Mouse (Mus musculus): ENCODE measurements around the gene Olfr479. TPM values are rescaled to one million over a fixed set of nuclear protein-coding genes. Genes with fewer than 3 reads are reported as not detected.
"Not testable (repeated sequence)": the region's sequence is repeated elsewhere in the genome, so short reads cannot be mapped to it uniquely, and the experiment has no call there.

Olfr479 gene
- polyA plus RNA-seq (2015; fragmentation: Nextera tagmentation; extraction: Ambion mirVana) = not detected in 2 replicates

- no peaks in the 10 kb centered on the region for H3K36me3 ChIP-seq
- H3K27me3 ChIP-seq = no peaks in the 10 kb centered on the region
- no peaks in the 10 kb centered on the region for H3K9me3 ChIP-seq
- no peak within 1 kb of the TSS for H3K4me2 ChIP-seq
- H3K9ac ChIP-seq = no peak within 1 kb of the TSS
- H3K4me3 ChIP-seq = no peak within 1 kb of the TSS
- no peak for ATAC-seq (ENCODE audit: borderline replicate concordance, extremely low read depth, low FRiP score, low TSS enrichment)
- no peak within 1 kb of the TSS for H3K27ac ChIP-seq
- WGBS = 78% methylated on average over 2 of the region's 2 CpGs
- no peaks in the 10 kb centered on the region for H3K4me1 ChIP-seq
Observed at GRCm38 (mm10) chr7:108050393-108050792, at the start of gene Olfr479. TSS of gene Olfr479 (plus strand) at chr7:108050693.

DNA sequence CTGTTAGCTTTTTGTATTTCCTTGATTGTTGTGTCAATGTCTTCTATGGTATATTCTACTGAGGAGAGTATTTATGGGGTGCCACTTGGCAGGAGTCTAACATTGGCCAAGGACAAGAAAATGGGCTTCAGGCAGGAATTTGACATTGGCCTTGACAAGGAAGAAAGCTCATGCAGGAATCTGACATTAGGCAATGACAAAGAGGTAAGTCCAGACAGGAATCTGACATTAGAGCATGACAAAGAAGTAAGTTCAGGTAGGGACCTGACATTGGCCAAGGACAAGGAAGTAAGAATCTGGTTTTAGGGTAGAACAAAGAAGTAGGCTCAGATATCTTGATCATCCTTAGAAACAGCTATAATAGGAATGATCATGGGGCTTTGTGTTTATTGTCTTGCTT is 36.2 kb upstream of the Olfr479 start:
- not testable (repeated sequence) for ATAC-seq (ENCODE audit: borderline replicate concordance, extremely low read depth, low FRiP score, low TSS enrichment); H3K9ac ChIP-seq; H3K4me1 ChIP-seq; H3K27me3 ChIP-seq; H3K9me3 ChIP-seq; H3K4me3 ChIP-seq; H3K4me2 ChIP-seq; H3K36me3 ChIP-seq; H3K27ac ChIP-seq

DNA sequence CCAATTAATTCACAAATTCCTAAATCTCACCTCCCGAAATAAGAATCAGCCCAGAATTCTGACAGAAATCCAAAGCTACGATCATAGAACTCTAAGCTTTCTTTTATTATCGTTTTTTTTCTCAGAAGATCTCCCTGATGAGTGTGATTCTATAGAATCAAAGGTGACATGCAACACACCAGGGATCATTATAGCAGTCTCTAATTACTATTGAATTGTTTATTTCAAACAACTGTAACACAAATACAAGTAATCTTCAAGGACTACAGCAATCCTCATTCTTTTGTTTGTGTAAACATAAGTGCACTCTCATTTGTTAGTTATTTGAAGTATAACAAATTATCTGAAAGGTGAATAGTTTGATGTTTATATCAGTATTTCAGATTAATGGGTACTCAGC is 16.6 kb upstream of the Olfr479 start, which contains the start of gene Olfr478:
Olfr478 (minus strand) TSS at position 101 of the 400 bp plus-strand sequence.
- no peak within 1 kb of the TSS for H3K4me2 ChIP-seq
- H3K9me3 ChIP-seq = no peaks in the 10 kb centered on the region
- no peaks in the 10 kb centered on the region for H3K36me3 ChIP-seq
- no peak within 1 kb of the TSS for H3K27ac ChIP-seq
- H3K9ac ChIP-seq = no peak within 1 kb of the TSS
- H3K4me3 ChIP-seq = no peak within 1 kb of the TSS
- WGBS = 72% methylated on average over 3 of the region's 3 CpGs
- ATAC-seq (ENCODE audit: borderline replicate concordance, extremely low read depth, low FRiP score, low TSS enrichment) = no peak
- H3K27me3 ChIP-seq = no peaks in the 10 kb centered on the region
- no peaks in the 10 kb centered on the region for H3K4me1 ChIP-seq

DNA sequence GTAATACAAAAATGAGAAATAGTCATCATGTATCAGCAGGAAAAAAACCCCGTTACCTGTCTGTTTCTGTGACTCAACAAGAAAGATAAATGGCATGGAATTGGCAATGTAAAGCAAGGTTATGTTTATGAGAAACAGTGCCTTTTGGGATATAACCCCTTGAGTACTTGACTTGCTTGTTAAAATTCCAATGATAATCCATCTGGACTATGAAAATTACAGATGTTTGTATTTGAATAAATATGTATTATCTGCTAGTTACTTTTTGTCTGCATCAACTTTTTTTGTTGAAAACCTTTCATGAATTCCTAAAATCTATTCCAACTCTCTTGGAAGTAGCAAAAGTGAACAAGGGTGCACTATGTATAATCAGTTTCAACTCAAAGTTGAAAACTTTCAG is 16.8 kb downstream of the Olfr479 start, which contains the start of gene Olfr480:
Olfr480 (minus strand) TSS at position 101 of the 400 bp plus-strand sequence.
- no peak within 1 kb of the TSS for H3K4me3 ChIP-seq
- 70% methylated on average over 1 of the region's 1 CpGs for whole genome bisulfite sequencing
- H3K9ac ChIP-seq = no peak within 1 kb of the TSS
- ATAC-seq (ENCODE audit: borderline replicate concordance, extremely low read depth, low FRiP score, low TSS enrichment) = no peak
- H3K4me2 ChIP-seq = no peak within 1 kb of the TSS
- H3K27ac ChIP-seq = no peak within 1 kb of the TSS
- no peaks in the 10 kb centered on the region for H3K4me1 ChIP-seq
- H3K36me3 ChIP-seq = no peaks in the 10 kb centered on the region
- no peaks in the 10 kb centered on the region for H3K27me3 ChIP-seq
- no peaks in the 10 kb centered on the region for H3K9me3 ChIP-seq

DNA sequence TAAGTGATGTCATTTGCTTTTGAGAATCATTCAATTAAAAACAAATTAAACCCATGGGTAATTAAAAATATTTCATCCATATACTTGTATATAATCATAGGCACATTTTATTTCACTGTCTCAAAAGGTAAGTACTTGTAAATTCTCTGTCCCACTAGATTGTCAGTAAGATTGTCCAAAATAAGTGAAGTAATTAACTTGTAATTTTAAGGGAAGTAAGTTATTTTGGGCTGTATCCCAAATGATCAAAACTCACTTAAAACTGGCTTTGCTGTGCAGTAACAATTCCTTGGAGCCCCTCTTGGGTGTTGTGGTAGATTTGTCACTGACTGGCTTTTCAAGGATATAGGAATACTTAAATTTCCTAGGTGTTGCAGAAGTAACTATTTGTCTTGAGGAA is 29.1 kb downstream of the Olfr479 start, which contains the start of gene Olfr481:
Olfr481 (plus strand) TSS at position 301 of the 400 bp plus-strand sequence.
- H3K27ac ChIP-seq = no peak within 1 kb of the TSS
- no peak within 1 kb of the TSS for H3K9ac ChIP-seq
- H3K4me1 ChIP-seq = no peaks in the 10 kb centered on the region
- no peak within 1 kb of the TSS for H3K4me2 ChIP-seq
- no peaks in the 10 kb centered on the region for H3K27me3 ChIP-seq
- no peak within 1 kb of the TSS for H3K4me3 ChIP-seq
- no peaks in the 10 kb centered on the region for H3K9me3 ChIP-seq
- no peak for ATAC-seq (ENCODE audit: borderline replicate concordance, extremely low read depth, low FRiP score, low TSS enrichment)
- H3K36me3 ChIP-seq = no peaks in the 10 kb centered on the region

DNA sequence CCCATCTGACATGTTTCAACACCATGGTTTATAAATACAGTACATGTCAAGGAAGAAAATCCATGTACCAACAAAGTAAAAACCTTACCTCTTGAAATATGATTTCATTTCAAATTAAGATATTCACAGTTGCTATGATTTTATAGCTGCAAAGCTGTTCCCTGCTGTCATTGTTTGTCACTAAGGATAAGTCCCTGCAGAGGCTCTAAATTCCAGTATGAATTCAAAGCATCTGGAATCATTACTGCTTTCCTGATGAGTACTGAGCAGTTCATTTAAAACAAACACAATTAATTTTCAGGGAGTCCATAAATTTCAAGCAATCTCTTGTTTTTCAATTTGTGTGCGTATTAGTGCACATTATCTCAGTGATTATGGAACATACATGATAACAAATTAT is 47.0 kb downstream of the Olfr479 start, which contains the start of gene Olfr482:
Olfr482 (minus strand) TSS at position 101 of the 400 bp plus-strand sequence.
- no peaks in the 10 kb centered on the region for H3K27me3 ChIP-seq
- no peak within 1 kb of the TSS for H3K27ac ChIP-seq
- H3K9me3 ChIP-seq = no peaks in the 10 kb centered on the region
- H3K4me2 ChIP-seq = no peak within 1 kb of the TSS
- WGBS = 75% methylated on average over 1 of the region's 1 CpGs
- no peak within 1 kb of the TSS for H3K4me3 ChIP-seq
- H3K36me3 ChIP-seq = no peaks in the 10 kb centered on the region
- H3K4me1 ChIP-seq = no peaks in the 10 kb centered on the region
- ATAC-seq (ENCODE audit: borderline replicate concordance, extremely low read depth, low FRiP score, low TSS enrichment) = no peak
- no peak within 1 kb of the TSS for H3K9ac ChIP-seq

DNA sequence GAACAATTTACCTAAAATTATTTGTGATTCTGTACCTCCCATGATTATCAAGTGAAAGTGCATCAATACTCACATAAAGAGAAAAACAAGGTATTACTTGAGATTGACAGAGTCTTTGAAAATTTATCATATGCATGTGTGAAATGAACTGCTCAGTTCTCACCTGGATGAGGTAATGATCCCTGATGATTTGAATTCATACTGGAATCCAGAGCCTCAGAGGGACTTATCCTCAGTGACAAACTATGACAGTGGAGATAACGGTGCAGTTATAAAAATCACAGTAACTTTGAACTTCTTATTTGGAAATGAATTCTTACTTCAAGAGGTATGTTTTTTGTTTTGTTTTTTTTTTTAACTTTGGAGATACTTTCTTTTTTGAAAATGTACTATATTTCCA is 50.1 kb downstream of the Olfr479 start, which contains the start of gene Olfr483:
Olfr483 (plus strand) TSS at position 301 of the 400 bp plus-strand sequence.
- WGBS = 80% methylated on average over 1 of the region's 1 CpGs
- ATAC-seq (ENCODE audit: borderline replicate concordance, extremely low read depth, low FRiP score, low TSS enrichment) = no peak

More for the DNA sequence above, 50.1 kb downstream of the Olfr479 start, which contains the start of gene Olfr483:
- Histone ChIP-seq H3K4me3 (no peak within 1 kb of the TSS), H3K4me1 (no peaks in the 10 kb centered on the region), H3K4me2 (no peak within 1 kb of the TSS), H3K9me3 (no peaks in the 10 kb centered on the region), H3K36me3 (no peaks in the 10 kb centered on the region), H3K27ac (no peak within 1 kb of the TSS), H3K27me3 (no peaks in the 10 kb centered on the region), H3K9ac (no peak within 1 kb of the TSS)

Other genes starting within 250 kb of the Olfr479 start
- gene Ovch2, start 249.5 kb upstream of the Olfr479 start, polyA plus RNA-seq (2015; fragmentation: Nextera tagmentation; extraction: Ambion mirVana) = not detected in 2 replicates
- not detected in 2 replicates for gene Olfr467, start 238.4 kb upstream of the Olfr479 start, polyA plus RNA-seq (2015; fragmentation: Nextera tagmentation; extraction: Ambion mirVana)
- gene Olfr469, start 225.2 kb upstream of the Olfr479 start, polyA plus RNA-seq (2015; fragmentation: Nextera tagmentation; extraction: Ambion mirVana) = not detected in 2 replicates
- gene Olfr470, start 203.2 kb upstream of the Olfr479 start, polyA plus RNA-seq (2015; fragmentation: Nextera tagmentation; extraction: Ambion mirVana) = not detected in 2 replicates
- not detected in 2 replicates for gene Olfr472, start 152.8 kb upstream of the Olfr479 start, polyA plus RNA-seq (2015; fragmentation: Nextera tagmentation; extraction: Ambion mirVana)
- not detected in 2 replicates for gene Olfr473, start 120.2 kb upstream of the Olfr479 start, polyA plus RNA-seq (2015; fragmentation: Nextera tagmentation; extraction: Ambion mirVana)
- gene Olfr474, start 96.0 kb upstream of the Olfr479 start, polyA plus RNA-seq (2015; fragmentation: Nextera tagmentation; extraction: Ambion mirVana) = not detected in 2 replicates
- not detected in 2 replicates for gene Olfr476, start 85.9 kb upstream of the Olfr479 start, polyA plus RNA-seq (2015; fragmentation: Nextera tagmentation; extraction: Ambion mirVana)
- gene Olfr477, start 64.0 kb upstream of the Olfr479 start, polyA plus RNA-seq (2015; fragmentation: Nextera tagmentation; extraction: Ambion mirVana) = not detected in 2 replicates
- not detected in 2 replicates for gene Olfr478, start 16.7 kb upstream of the Olfr479 start, polyA plus RNA-seq (2015; fragmentation: Nextera tagmentation; extraction: Ambion mirVana)
- gene Olfr480, start 16.7 kb downstream of the Olfr479 start, polyA plus RNA-seq (2015; fragmentation: Nextera tagmentation; extraction: Ambion mirVana) = not detected in 2 replicates
- not detected in 2 replicates for gene Olfr481, start 29.2 kb downstream of the Olfr479 start, polyA plus RNA-seq (2015; fragmentation: Nextera tagmentation; extraction: Ambion mirVana)
- not detected in 2 replicates for gene Olfr482, start 46.9 kb downstream of the Olfr479 start, polyA plus RNA-seq (2015; fragmentation: Nextera tagmentation; extraction: Ambion mirVana)
- gene Olfr483, start 50.2 kb downstream of the Olfr479 start, polyA plus RNA-seq (2015; fragmentation: Nextera tagmentation; extraction: Ambion mirVana) = not detected in 2 replicates
- not detected in 2 replicates for gene Olfr484, start 76.8 kb downstream of the Olfr479 start, polyA plus RNA-seq (2015; fragmentation: Nextera tagmentation; extraction: Ambion mirVana)
- not detected in 2 replicates for gene Olfr485, start 109.2 kb downstream of the Olfr479 start, polyA plus RNA-seq (2015; fragmentation: Nextera tagmentation; extraction: Ambion mirVana)
- not detected in 2 replicates for gene Olfr486, start 122.0 kb downstream of the Olfr479 start, polyA plus RNA-seq (2015; fragmentation: Nextera tagmentation; extraction: Ambion mirVana)
- not detected in 2 replicates for gene Olfr487, start 163.9 kb downstream of the Olfr479 start, polyA plus RNA-seq (2015; fragmentation: Nextera tagmentation; extraction: Ambion mirVana)
- not detected in 2 replicates for gene Olfr488, start 207.7 kb downstream of the Olfr479 start, polyA plus RNA-seq (2015; fragmentation: Nextera tagmentation; extraction: Ambion mirVana)
- gene Olfr490, start 238.2 kb downstream of the Olfr479 start, polyA plus RNA-seq (2015; fragmentation: Nextera tagmentation; extraction: Ambion mirVana) = not detected in 2 replicates